Mouse (Mus musculus) myocyte (in vitro differentiated cells): ENCODE data around the gene Ddx56.

Experiments
- E2F4 ChIP-seq: IDR thresholded peaks from one replicate; pipeline ENCODE4 v1.6.1; 2011; ENCODE audit warnings: mild to moderate bottlenecking, control low read depth, moderate library complexity; ENCODE audit not compliant: insufficient read depth
- MAX ChIP-seq: IDR thresholded peaks from one replicate; pipeline ENCODE4 v1.6.1; 2011; ENCODE audit warnings: low read depth, mild to moderate bottlenecking, control low read depth
- MYOD1 ChIP-seq, 3 experiments: IDR thresholded peaks; one replicate each; pipeline ENCODE4 v1.6.1; 2011; ENCODE audit warnings: control low read depth in 2 of 3, low read depth in 2 of 3, mild to moderate bottlenecking in 2 of 3, moderate library complexity in 1 of 3; ENCODE audit not compliant: insufficient read length in 2 of 3, control insufficient read depth in 1 of 3
- MYOG ChIP-seq, 3 experiments: IDR thresholded peaks; one replicate each; pipeline ENCODE4 v1.6.1; 2011; ENCODE audit warnings: control low read depth in 2 of 3, low read depth in 2 of 3, mild to moderate bottlenecking in 2 of 3; ENCODE audit not compliant: insufficient read length in 2 of 3, control insufficient read depth in 1 of 3, insufficient read depth in 1 of 3
- POLR2A ChIP-seq: IDR thresholded peaks from one replicate; pipeline ENCODE4 v1.6.1; 2011; ENCODE audit warnings: low read depth, mild to moderate bottlenecking, control low read depth, moderate library complexity; ENCODE audit not compliant: insufficient read length
- TCF12 ChIP-seq: IDR thresholded peaks from one replicate; pipeline ENCODE4 v1.6.1; 2011; ENCODE audit warnings: mild to moderate bottlenecking, control low read depth; ENCODE audit not compliant: poor library complexity, insufficient read depth, severe bottlenecking
- TCF3 ChIP-seq: IDR thresholded peaks from one replicate; pipeline ENCODE4 v1.6.1; 2011; ENCODE audit warnings: low read depth, control low read depth; ENCODE audit not compliant: insufficient read length
- USF1 ChIP-seq: IDR thresholded peaks from one replicate; pipeline ENCODE4 v1.6.1; 2011; ENCODE audit warnings: low read depth, mild to moderate bottlenecking, control low read depth, moderate library complexity

DNA sequence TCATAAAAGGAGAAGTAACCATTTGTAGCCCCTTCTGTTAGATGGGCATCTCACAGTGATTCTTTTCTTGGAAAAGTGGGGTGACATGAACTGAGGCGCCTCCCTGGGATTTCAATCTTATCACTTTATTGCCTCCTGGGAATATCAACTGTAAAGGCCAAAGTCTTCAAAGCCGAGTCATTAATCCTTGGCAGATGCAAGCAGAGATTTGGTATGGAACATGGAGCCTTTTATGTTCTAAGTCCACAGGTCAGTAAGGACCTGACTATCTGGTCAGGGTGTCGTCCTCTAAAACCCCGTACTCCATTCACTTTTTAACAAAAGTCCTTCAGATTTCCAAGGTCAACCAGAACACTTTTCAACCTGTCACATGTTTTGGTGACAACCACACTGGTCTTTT lies 14.7 kb downstream of the Ddx56 start:
- no peak for TF ChIP-seq MAX
- no peak for TF ChIP-seq MYOD1 (IDR thresholded peaks at IDR 0.05; ENCODE audit: control insufficient read depth in 1 of 3, insufficient read length in 2 of 3, low read depth in 2 of 3)
- no peak for TF ChIP-seq TCF12
- TF ChIP-seq E2F4 = no peak
- TF ChIP-seq USF1 = no peak
- TF ChIP-seq POLR2A = no peak
- no peak for TF ChIP-seq TCF3
- no peak for TF ChIP-seq MYOG (IDR thresholded peaks at IDR 0.05; ENCODE audit: control insufficient read depth in 1 of 3, insufficient read depth in 1 of 3, insufficient read length in 2 of 3, low read depth in 2 of 3)
